Mouse (Mus musculus) cerebellum, adult 18-20 months (tissue): Measurements from ENCODE around the gene Iqgap2.

ENCODE experiments used
- DNase-seq, 2 experiments: peaks; one replicate each; pipeline ENCODE4 v3.0.0; 2021

The Iqgap2 gene

DNA sequence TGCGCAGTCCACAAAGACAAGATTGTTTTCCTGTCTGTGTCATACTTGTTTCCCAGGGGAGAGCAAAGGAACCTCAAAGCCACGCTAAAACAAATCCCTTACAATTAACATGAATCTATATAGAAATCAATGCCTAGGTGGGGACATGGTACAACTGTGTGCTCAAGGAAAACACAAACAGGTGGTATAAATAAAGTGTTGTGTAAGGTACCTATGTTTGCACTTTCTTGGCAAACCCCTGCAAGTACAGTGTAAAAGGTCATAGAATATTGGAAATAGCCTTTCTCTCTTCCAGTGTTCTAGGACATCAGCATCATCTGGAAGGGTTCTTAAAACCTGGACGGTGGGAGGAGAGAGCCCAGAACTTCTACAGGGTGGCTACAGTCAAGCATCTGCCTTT, 7.3 kb downstream of the Iqgap2 start:
- no peak for DNase-seq

- no peak for DNase-seq
Measured at GRCm38 (mm10) chr13:95882001-95882400, 9.7 kb downstream of the Iqgap2 start.

DNA sequence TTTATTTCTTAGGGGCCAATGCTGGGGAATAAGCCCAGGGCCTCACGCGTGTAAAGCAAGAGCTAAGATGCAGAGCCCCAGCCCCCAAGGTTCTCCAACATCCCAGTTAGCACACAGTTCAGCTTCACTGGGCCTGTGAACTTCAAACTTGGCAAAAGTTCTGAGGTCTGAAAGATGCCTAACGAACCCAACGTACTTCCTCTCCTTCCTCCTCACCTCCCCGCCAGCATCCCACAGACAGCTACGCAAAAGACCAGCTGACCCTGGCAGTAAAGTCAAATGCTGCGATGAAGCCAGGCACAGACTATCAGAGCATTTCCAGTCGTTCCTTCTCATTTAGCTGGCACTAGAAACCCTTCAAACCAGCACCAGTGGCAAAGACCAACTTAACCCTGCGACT, 10.3 kb downstream of the Iqgap2 start:
- DNase-seq: no peak

DNA sequence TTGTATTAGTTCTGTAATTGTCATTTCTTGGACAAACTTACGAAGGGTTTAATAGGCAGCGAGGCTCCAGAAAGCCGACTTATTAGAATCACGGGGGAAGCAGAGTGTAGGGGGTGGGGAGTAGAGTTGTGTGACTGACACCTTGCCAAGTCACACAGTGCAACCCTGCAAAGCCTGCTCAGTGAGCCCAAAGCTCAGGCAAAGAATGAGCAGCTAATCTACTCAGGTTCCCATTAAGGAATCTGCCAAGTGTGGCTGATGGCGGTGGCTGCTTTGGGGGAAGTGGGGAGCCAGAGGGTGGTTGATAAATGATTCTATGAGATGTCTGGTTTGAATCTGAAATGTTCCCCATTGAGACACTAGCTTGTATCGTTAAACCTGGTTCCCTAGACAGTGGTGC, 11.1 kb downstream of the Iqgap2 start:
- DNase-seq: no peak

DNA sequence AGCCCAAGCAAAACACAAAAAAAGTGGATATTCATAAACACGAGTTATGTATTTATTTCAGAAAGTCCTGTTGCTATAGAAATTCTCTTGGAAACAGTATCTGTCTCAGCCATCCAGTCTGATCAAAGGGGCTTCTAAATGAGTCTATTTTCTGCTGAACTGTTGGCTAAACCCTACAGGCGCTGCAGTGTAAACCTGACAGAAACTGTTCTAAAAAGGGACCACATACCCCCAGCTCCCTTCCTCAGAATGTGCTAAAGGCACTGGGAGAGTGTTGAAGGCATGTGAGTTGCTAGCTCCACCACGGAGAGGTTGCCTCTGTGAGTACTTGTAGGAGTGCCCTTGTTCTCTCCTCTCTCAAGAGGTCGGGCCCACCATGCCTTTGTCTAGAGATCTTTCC, 19.7 kb downstream of the Iqgap2 start:
- DNase-seq: no peak

GRCm38 (mm10) chr13:95870626-95871025, 21.1 kb downstream of the Iqgap2 start:
- no peak for DNase-seq

GRCm38 (mm10) chr13:95868896-95869540, 22.7 kb downstream of the Iqgap2 start:
- DNase-seq: no peak

- DNase-seq: no peak
Measured at GRCm38 (mm10) chr13:95862201-95862600, 29.5 kb downstream of the Iqgap2 start.

DNA sequence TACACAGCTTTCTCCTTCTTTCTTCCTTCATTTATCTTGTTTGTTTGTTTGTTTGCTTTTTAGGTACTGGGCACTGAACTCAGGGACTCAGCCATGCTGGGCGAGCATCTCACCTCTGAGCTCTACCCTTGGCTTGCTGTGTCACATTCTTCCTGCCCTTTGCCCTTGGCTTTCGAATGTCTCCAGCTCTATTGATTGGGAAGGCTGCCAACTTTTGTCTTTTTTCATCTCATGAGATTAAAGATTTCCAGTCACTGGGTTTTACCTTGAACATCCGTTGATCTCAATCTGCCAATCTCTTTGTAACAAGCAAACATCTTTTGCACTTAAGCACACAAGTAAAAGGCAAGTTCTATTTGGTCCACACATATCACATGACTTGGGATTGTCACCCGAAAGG, 32.5 kb downstream of the Iqgap2 start:
- no peak for DNase-seq

- DNase-seq: no peak
Measured at GRCm38 (mm10) chr13:95858866-95859265, 32.9 kb downstream of the Iqgap2 start.

- no peak for DNase-seq
Measured at GRCm38 (mm10) chr13:95855537-95855936, 36.2 kb downstream of the Iqgap2 start.

- no peak for DNase-seq
Measured at GRCm38 (mm10) chr13:95851611-95852010, 40.1 kb downstream of the Iqgap2 start.

- DNase-seq: no peak
Measured at GRCm38 (mm10) chr13:95850451-95850850, 41.3 kb downstream of the Iqgap2 start.

DNA sequence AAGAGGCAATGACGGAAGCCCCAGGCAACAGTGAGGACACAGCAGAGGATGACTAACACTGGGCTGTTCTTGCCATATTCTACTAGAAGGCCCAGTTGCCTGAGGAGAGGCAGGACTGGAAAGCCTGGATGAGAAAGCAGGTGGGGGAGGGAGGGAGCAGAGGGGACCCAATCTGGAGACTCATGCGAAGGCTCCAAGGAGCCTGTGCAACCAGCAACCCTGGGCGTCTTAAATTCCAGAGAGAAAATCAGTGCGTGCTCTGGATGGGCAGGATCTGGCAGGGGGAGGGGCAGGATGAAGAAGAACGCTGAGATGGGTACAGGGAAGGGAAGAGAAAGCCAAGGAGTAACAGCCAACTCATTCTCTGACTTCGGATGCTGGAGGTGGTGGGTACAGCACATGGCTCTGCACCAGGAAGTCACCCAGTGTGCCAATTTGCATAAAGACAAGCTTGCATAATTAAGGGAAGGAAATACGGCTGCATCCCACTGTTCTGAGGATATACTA, 42.2 kb downstream of the Iqgap2 start:
- DNase-seq: no peak

GRCm38 (mm10) chr13:95846364-95846763, 45.4 kb downstream of the Iqgap2 start:
- DNase-seq: no peak

DNA sequence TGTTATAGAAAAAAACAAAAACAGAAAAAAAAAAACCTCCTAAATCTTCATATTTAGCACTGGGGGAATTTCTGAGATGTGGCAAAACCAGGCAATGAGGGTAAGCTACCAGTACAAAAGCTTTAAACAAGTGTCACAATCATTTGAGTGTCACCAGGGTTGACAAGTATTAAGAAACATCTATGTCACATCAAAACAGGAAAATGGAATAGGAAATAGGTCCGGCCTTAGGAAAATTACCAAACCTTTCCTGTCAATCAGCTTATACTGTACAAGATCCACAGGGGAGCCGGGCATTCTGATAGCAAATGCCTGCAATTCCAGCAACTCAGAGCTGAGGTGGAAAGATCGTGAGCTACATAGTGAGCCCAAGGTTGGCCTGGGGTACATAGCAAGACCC, 46.8 kb downstream of the Iqgap2 start:
- no peak for DNase-seq

DNA sequence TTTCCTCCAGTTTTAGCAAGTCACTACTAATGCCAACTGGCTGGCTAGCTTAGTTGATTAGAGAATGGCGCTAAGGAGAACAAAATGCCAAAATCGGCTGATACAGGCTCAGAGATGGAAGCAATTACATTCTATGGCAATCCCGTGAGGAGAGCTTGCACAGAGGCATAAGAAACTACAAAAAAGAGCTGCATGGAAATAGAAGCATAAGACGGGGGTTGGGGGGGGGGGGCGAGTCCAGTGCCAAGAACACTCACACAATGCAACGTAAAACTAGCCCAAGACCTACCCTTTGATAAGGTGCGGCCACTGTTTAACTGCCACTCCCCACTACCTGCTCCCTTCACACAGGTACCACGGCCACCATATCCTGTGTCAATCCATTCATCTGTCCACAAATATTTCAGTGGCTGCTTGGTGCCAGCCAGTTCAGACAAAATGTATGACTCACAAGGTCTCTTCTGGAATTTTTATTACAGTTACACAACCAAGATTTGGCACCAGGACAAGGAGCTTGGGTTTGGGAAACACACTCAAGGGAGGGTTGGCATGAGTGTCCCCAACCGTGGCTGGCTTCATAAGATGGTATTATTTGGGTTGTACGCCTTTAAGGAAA, 48.2 kb downstream of the Iqgap2 start:
- no peak for DNase-seq

GRCm38 (mm10) chr13:95842803-95843202, 48.9 kb downstream of the Iqgap2 start:
- no peak for DNase-seq

- DNase-seq: no peak
Measured at GRCm38 (mm10) chr13:95841946-95842345, 49.8 kb downstream of the Iqgap2 start.

GRCm38 (mm10) chr13:95836944-95837343, 54.8 kb downstream of the Iqgap2 start:
- DNase-seq: no peak

GRCm38 (mm10) chr13:95833473-95833872, 58.2 kb downstream of the Iqgap2 start:
- no peak for DNase-seq

- no peak for DNase-seq
Measured at GRCm38 (mm10) chr13:95832712-95833111, 59.0 kb downstream of the Iqgap2 start.

DNA sequence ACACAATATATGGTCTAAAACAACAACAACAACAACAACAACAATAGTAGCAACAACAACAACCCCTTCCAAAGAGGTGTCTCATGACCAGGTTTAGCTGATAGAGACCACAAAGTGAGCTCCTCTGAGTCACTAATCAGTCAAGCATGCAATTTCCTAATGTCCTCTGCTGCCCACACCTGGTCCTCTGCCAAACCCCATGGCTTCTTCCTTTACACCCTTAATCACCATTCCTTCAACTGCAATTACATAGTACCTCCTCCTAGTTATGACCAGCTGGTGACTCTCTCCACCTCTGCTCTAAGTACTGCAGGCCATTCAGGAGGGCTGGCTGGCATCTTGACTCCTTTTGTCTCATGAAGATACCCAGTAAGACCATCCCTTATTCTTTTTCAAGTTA, 60.0 kb downstream of the Iqgap2 start:
- peak in 1 of 2 experiments; percentile 10 for DNase-seq

DNA sequence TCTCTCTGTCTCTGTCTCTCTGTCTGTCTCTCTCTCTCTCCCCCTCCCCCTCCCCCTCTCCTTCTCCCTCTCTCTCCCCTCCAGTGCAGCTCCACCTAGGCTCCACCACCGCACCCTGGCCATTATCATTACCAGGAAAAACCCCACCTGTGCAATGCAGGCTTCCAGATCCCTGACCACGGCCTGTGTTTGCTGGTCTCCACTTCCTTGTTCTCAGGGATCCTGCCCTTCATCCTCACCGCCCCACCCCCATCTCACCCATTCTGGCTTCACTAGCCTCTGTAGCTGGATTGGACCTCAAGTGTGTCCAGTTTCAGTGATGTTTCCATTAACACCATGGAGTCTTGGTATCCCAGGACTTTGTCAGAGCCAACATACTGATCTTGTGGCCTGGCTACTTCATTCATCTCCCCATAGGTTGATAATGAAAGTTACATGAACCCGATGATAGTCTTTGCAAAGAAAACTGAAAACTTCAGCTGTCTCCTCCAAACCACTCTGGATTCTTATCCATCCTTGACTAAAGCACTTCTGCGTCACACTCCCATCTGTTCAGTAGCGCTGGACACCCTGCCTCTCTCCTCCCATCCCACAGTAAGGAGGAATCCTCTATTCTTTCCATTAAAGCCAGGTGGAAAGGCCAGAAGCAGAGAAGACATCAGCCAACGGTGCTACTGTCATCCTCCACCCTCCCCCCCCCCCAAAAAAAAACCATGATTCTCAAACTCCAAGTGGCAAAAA, 62.1 kb downstream of the Iqgap2 start:
- no peak for DNase-seq
